ENCODE assay signal across 13 mouse cellular contexts in the genomic region with DNA sequence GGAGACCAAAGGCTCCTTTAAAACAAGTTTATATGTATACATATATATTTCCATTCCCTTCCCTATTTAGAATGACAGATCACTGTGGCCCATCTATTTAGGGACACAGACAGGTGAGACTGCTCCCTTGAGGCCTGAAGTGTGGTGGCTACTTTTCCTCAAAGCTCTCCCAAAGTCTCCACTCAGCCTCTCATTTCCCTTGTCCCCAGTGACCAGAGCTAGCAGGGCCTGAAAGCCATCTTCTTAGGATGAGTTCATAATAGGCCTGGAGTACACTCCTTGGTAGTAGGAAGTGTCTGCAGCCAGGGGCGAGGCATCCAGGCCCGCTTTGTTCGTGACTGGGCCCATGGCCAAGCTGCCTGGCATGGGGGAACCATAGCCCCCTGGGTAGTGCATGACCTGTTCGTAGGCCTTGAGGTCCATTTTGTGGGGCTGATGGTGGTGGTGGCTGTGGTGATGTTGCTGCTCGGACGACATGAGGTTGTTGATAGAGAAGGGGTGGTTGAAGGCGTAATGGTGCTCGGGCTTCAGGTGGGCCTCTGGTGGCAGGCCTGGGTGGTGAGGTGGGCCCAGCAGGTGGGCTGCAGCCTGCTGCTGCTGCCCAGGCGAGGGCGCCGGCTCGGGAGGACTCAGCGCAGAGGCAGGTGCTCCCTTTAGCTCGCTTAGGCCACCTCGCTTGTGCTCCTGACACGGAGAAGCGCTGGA. TPM values are rescaled to one million over a fixed set of nuclear protein-coding genes. Genes with fewer than 3 reads are reported as not detected.
DNase-seq lines count a peak whose midpoint lies in the region; ATAC-seq lines count a peak whose summit lies in the region.
"Had no signal": no experiment of that assay in that cellular context is flagged by ENCODE, and none has a peak within 500 bp of the region (broad histone marks: within the 10 kb centered on the region; RNA-seq: fewer than 3 reads in every experiment).

No protein-coding gene starts in this region.

- H3K4me1 ChIP-seq in hindbrain, embryonic 10.5 days (replicated peaks): peaks cover 36% of the 10 kb centered on the region
- H3K4me1 ChIP-seq in hindbrain, embryonic 16.5 days (ENCODE audit: control insufficient read depth, insufficient read depth, low read depth, low read length): peaks cover 2% of the 10 kb centered on the region; the same call in 1 of the 2 replicates
- H3K4me1 ChIP-seq in hindbrain, embryonic 11.5 days (replicated peaks; ENCODE audit: control insufficient read depth, insufficient read depth, low read length): no peaks in the 10 kb centered on the region; the same call in 1 of the 2 replicates
- peaks cover 51% of the 10 kb centered on the region for H3K4me1 ChIP-seq in limb, embryonic 15.5 days
- peaks cover 46% of the 10 kb centered on the region for H3K4me1 ChIP-seq in kidney, embryonic 15.5 days

- WGBS in hindbrain, embryonic 10.5 days: 6% methylated on average over 17 of the region's 17 CpGs
- 8% methylated on average over 17 of the region's 17 CpGs for WGBS in hindbrain, embryonic 16.5 days
- 4% methylated on average over 17 of the region's 17 CpGs for WGBS in hindbrain, embryonic 11.5 days
- WGBS in limb, embryonic 15.5 days: 10% methylated on average over 17 of the region's 17 CpGs
- 7% methylated on average over 17 of the region's 17 CpGs for WGBS in kidney, embryonic 15.5 days

- no peak for ATAC-seq in hindbrain, embryonic 16.5 days
- ATAC-seq in hindbrain, embryonic 11.5 days (ENCODE audit: low FRiP score): no peak
- no peak for ATAC-seq in limb, embryonic 15.5 days (ENCODE audit: insufficient number of reproducible peaks, low FRiP score, low TSS enrichment, low read depth)
- no peak for ATAC-seq in kidney, embryonic 15.5 days (replicated peaks; ENCODE audit: low FRiP score)

- no peak overlapping the region for H3K4me2 ChIP-seq in hindbrain, embryonic 16.5 days (ENCODE audit: low read length)
- no peak overlapping the region for H3K4me2 ChIP-seq in hindbrain, embryonic 11.5 days (replicated peaks; ENCODE audit: low read depth, low read length)
- H3K4me2 ChIP-seq in limb, embryonic 15.5 days: no peak overlapping the region
- H3K4me2 ChIP-seq in kidney, embryonic 15.5 days: no peak overlapping the region

- peak; percentile 60 for DNase-seq in hindbrain, embryonic 10.5 days (ENCODE audit: low spot score)
- peak; percentile 48 for DNase-seq in hindbrain, embryonic 11.5 days (ENCODE audit: low spot score)
- DNase-seq in neural tube, embryonic 10.5 days (ENCODE audit: extremely low spot score, low spot score): peak; percentile 58
- no peak for DNase-seq in kidney, adult 9 months
- no peak for DNase-seq in B cell, adult 2 months
- DNase-seq: adrenal gland, postnatal 36 days; cerebellum, adult 9-11 months; layer of hippocampus, adult 9-11 months had no signal

- no peak overlapping the region; the same call in 1 of the 2 replicates for H3K27ac ChIP-seq in hindbrain, embryonic 10.5 days
- H3K27ac ChIP-seq in hindbrain, embryonic 16.5 days (ENCODE audit: low read depth, low read length): no peak overlapping the region
- H3K27ac ChIP-seq in hindbrain, embryonic 11.5 days (ENCODE audit: low read depth, low read length): no peak overlapping the region
- H3K27ac ChIP-seq in limb, embryonic 15.5 days: no peak overlapping the region
- H3K27ac ChIP-seq in kidney, embryonic 15.5 days: no peak overlapping the region
- H3K27ac ChIP-seq: heart, adult 2 months had no signal

- H3K9ac ChIP-seq in hindbrain, embryonic 16.5 days (ENCODE audit: low read depth, low read length): no peak overlapping the region
- H3K9ac ChIP-seq in hindbrain, embryonic 11.5 days (ENCODE audit: low read depth, low read length): no peak overlapping the region
- no peak overlapping the region for H3K9ac ChIP-seq in limb, embryonic 15.5 days
- no peak overlapping the region for H3K9ac ChIP-seq in kidney, embryonic 15.5 days

- H3K9me3 ChIP-seq in hindbrain, embryonic 10.5 days: no peaks in the 10 kb centered on the region
- H3K9me3 ChIP-seq in hindbrain, embryonic 16.5 days (ENCODE audit: control insufficient read depth, low read length): no peaks in the 10 kb centered on the region
- no peaks in the 10 kb centered on the region for H3K9me3 ChIP-seq in hindbrain, embryonic 11.5 days (ENCODE audit: control insufficient read depth, low read length)
- H3K9me3 ChIP-seq in limb, embryonic 15.5 days: no peaks in the 10 kb centered on the region
- H3K9me3 ChIP-seq in kidney, embryonic 15.5 days (replicated peaks): no peaks in the 10 kb centered on the region

- no peaks in the 10 kb centered on the region for H3K36me3 ChIP-seq in hindbrain, embryonic 10.5 days
- no peaks in the 10 kb centered on the region for H3K36me3 ChIP-seq in hindbrain, embryonic 16.5 days (ENCODE audit: control insufficient read depth, insufficient read depth, low read length)
- no peaks in the 10 kb centered on the region for H3K36me3 ChIP-seq in hindbrain, embryonic 11.5 days (ENCODE audit: control insufficient read depth, insufficient read depth, low read length)
- H3K36me3 ChIP-seq in limb, embryonic 15.5 days: no peaks in the 10 kb centered on the region
- H3K36me3 ChIP-seq in kidney, embryonic 15.5 days: no peaks in the 10 kb centered on the region

- H3K27me3 ChIP-seq in hindbrain, embryonic 10.5 days (ENCODE audit: insufficient read depth, poor library complexity, severe bottlenecking): peaks cover 100% of the 10 kb centered on the region
- peaks cover 75% of the 10 kb centered on the region for H3K27me3 ChIP-seq in hindbrain, embryonic 16.5 days (replicated peaks; ENCODE audit: control insufficient read depth, insufficient read depth, low read length)
- H3K27me3 ChIP-seq in hindbrain, embryonic 11.5 days (ENCODE audit: control insufficient read depth, insufficient read depth, low read length): peaks cover 99% of the 10 kb centered on the region
- peaks cover 100% of the 10 kb centered on the region for H3K27me3 ChIP-seq in limb, embryonic 15.5 days
- H3K27me3 ChIP-seq in kidney, embryonic 15.5 days: peaks cover 100% of the 10 kb centered on the region

- peak overlapping the region; percentile 41 for H3K4me3 ChIP-seq in hindbrain, embryonic 10.5 days
- no peak overlapping the region for H3K4me3 ChIP-seq in hindbrain, embryonic 16.5 days (ENCODE audit: low read length)
- peak overlapping the region; percentile 15; the same call in 1 of the 2 replicates for H3K4me3 ChIP-seq in hindbrain, embryonic 11.5 days (ENCODE audit: low read depth, low read length)
- H3K4me3 ChIP-seq in limb, embryonic 15.5 days: 0 out of 2 replicates have a peak overlapping the region, but pooled peaks have one; percentile 39
- H3K4me3 ChIP-seq in kidney, embryonic 15.5 days (replicated peaks): no peak overlapping the region
- H3K4me3 ChIP-seq: heart, adult 2 months had no signal

RNA-seq across cellular contexts. Expression of a gene that starts 3.3 kb away (rescaled TPM):
- 6.1 and 6.4 TPM in 2 replicates for polyA plus RNA-seq in hindbrain, embryonic 10.5 days (2016; fragmentation: Nextera tagmentation; extraction: Ambion mirVana)
- polyA plus RNA-seq in hindbrain, embryonic 16.5 days (2015; fragmentation: Nextera tagmentation; extraction: Ambion mirVana): 0.75 and 1.2 TPM in 2 replicates
- 3.4 and 4.5 TPM in 2 replicates for polyA plus RNA-seq in hindbrain, embryonic 11.5 days (2014; fragmentation: Nextera tagmentation; extraction: Ambion mirVana)
- 0.09 and 0.19 TPM in 2 replicates for polyA plus RNA-seq in limb, embryonic 15.5 days (2015; fragmentation: Nextera tagmentation; extraction: Ambion mirVana)
- polyA plus RNA-seq in kidney, embryonic 15.5 days (2015; fragmentation: Nextera tagmentation; extraction: Ambion mirVana): 0.17 and 0.58 TPM in 2 replicates
- polyA plus RNA-seq: erythroblast, embryonic 14.5 days had no signal

Comparison
In these comparisons a context has a peak if more than half of its experiments do, and no peak if none do; other contexts are left out.
1. H3K4me3 ChIP-seq: peak in hindbrain, embryonic 10.5 days (single experiment), hindbrain, embryonic 11.5 days (single experiment) and limb, embryonic 15.5 days (single experiment); none in hindbrain, embryonic 16.5 days (single experiment) and kidney, embryonic 15.5 days (single experiment).
2. DNase-seq: peak in hindbrain, embryonic 10.5 days (single experiment), hindbrain, embryonic 11.5 days (single experiment) and neural tube, embryonic 10.5 days (single experiment); none in kidney, adult 9 months (single experiment) and B cell, adult 2 months (0 of 2).